Mouse (Mus musculus): ENCODE measurements around the gene Rsrp1.
"Not testable (repeated sequence)": the region's sequence is repeated elsewhere in the genome, so short reads cannot be mapped to it uniquely, and the experiment has no call there.

The Rsrp1 gene

GRCm38 (mm10) chr4:134923258-134924018 is at the start of gene Rsrp1:
Gene Rsrp1, plus strand, starts transcription at chr4:134923592.
- peak; percentile 99 for DNase-seq

GRCm38 (mm10) chr4:134876171-134876570 is 47.2 kb upstream of the Rsrp1 start:
- no peak for DNase-seq

- DNase-seq: peak; percentile 77
Observed at GRCm38 (mm10) chr4:134879410-134879981, 43.9 kb upstream of the Rsrp1 start.

- peak; percentile 59 for DNase-seq
Observed at GRCm38 (mm10) chr4:134880041-134880440, 43.4 kb upstream of the Rsrp1 start.

- DNase-seq: peak; percentile 64
Observed at GRCm38 (mm10) chr4:134883266-134883665, 40.1 kb upstream of the Rsrp1 start.

GRCm38 (mm10) chr4:134883808-134884207 is 39.6 kb upstream of the Rsrp1 start:
- DNase-seq: no peak

- no peak for DNase-seq
Observed at GRCm38 (mm10) chr4:134884364-134884763, 39.0 kb upstream of the Rsrp1 start.

GRCm38 (mm10) chr4:134892096-134892495 is 31.3 kb upstream of the Rsrp1 start:
- DNase-seq: no peak

- DNase-seq: no peak
Observed at GRCm38 (mm10) chr4:134897256-134897655, 26.1 kb upstream of the Rsrp1 start.

GRCm38 (mm10) chr4:134901126-134901525 is 22.3 kb upstream of the Rsrp1 start:
- no peak for DNase-seq

GRCm38 (mm10) chr4:134903046-134903445 is 20.3 kb upstream of the Rsrp1 start:
- DNase-seq: no peak

- not testable (repeated sequence) for DNase-seq
Observed at GRCm38 (mm10) chr4:134911406-134911805, 12.0 kb upstream of the Rsrp1 start.

GRCm38 (mm10) chr4:134913413-134913812 is 10.0 kb upstream of the Rsrp1 start:
- peak; percentile 90 for DNase-seq

GRCm38 (mm10) chr4:134914122-134914863 is 9.1 kb upstream of the Rsrp1 start:
- DNase-seq: no peak

- DNase-seq: peak; percentile 98
Observed at GRCm38 (mm10) chr4:134914864-134915209, 8.6 kb upstream of the Rsrp1 start, which contains the start of gene Tmem50a. Gene Tmem50a, minus strand, starts transcription at chr4:134915024.

GRCm38 (mm10) chr4:134915223-134916050 is 8.0 kb upstream of the Rsrp1 start:
- no peak for DNase-seq

GRCm38 (mm10) chr4:134917194-134917593 is 6.2 kb upstream of the Rsrp1 start:
- peak; percentile 73 for DNase-seq

GRCm38 (mm10) chr4:134918381-134918780 is 5.0 kb upstream of the Rsrp1 start:
- DNase-seq: no peak

GRCm38 (mm10) chr4:134919733-134920540 is 3.5 kb upstream of the Rsrp1 start:
- DNase-seq: peak; percentile 69

- DNase-seq: no peak
Observed at GRCm38 (mm10) chr4:134920631-134921030, 2.8 kb upstream of the Rsrp1 start.

- no peak for DNase-seq
Observed at GRCm38 (mm10) chr4:134921703-134922102, 1.7 kb upstream of the Rsrp1 start.

Data from liver (tissue).